Mouse (Mus musculus): Measurements from ENCODE around the gene Hdac9. TPM values are rescaled to one million over a fixed set of nuclear protein-coding genes. Genes with fewer than 3 reads are reported as not detected.
"Not testable (repeated sequence)": the region's sequence is repeated elsewhere in the genome, so short reads cannot be mapped to it uniquely, and the experiment has no call there.

Gene Hdac9
- polyA plus RNA-seq, 1 experiment, result 11.0 TPM

DNA sequence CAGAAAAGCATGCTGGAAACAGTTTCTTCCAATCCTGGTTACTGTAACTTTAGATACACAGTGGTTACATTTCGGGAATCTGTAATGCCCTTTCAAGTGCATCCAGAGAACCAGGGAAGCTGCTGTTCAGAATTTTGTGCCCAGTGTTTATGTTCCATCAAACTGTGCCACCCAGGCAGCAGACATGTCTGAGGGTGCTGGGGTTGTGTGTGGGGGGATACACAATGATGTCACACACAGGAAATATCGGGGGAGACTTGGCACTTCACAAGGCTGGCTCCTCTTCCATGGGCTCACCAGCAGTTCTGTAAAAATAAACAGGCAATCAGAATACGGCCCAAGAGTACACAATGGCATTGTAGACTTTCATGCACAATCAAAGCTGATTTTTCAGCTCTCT lies 864.9 kb downstream of the Hdac9 start:
- DNase-seq (ENCODE audit: low read depth), result no peak

DNA sequence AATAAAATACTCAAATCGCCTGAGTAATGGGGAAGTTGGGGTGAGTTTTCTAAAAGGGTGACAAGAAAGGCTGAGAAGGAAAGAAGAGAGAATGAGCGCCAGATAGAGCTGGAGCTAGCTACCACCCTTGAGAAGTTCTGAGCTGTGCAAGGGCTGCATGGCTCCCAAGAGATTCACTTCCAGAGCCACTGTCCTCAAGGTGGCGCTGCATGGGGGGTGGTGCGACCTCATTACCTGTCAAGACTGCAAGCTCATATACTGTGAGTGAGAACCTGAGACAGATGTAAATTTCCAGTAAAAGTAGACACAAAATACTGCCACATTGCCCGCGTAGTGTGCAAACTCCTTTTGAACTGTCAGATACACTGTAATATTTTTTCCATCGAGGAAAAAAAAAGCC lies 865.8 kb downstream of the Hdac9 start:
- peak; percentile 5 for DNase-seq (ENCODE audit: low read depth)
- TF ChIP-seq CTCF (IDR thresholded peaks at IDR 0.05; ENCODE audit: borderline replicate concordance, extremely low read depth, insufficient read depth, insufficient read length) (0 out of 2 replicates have a peak, but pooled peaks have one; percentile 3), POLR2A (IDR thresholded peaks at IDR 0.05; ENCODE audit: borderline replicate concordance, extremely low read depth, insufficient read depth, insufficient read length, poor library complexity, severe bottlenecking) (no peak)

More for the DNA sequence above, 864.9 kb downstream of the Hdac9 start:
- TF ChIP-seq CTCF (IDR thresholded peaks at IDR 0.05; ENCODE audit: borderline replicate concordance, extremely low read depth, insufficient read depth, insufficient read length) (no peak), POLR2A (IDR thresholded peaks at IDR 0.05; ENCODE audit: borderline replicate concordance, extremely low read depth, insufficient read depth, insufficient read length, poor library complexity, severe bottlenecking) (no peak)

DNA sequence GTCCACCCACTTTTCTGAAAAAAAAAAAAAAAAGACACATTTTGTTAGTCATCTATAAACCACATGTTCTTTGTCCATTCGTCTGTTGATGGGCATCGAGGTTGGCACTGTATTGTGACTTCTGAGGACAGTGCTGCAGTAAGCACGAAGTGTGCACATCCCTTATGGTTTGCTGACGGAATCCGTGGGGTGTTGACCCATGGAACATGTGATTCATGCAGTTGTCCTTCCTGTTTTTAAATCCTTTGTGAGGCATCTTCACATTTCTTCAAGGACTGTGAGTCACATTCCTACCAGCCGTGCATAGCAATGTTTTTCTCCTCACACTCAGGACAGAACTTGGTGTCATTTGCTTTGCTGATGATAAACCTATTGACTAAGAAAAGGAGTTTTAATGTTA lies 875.9 kb downstream of the Hdac9 start:
- TF ChIP-seq POLR2A (IDR thresholded peaks at IDR 0.05; ENCODE audit: borderline replicate concordance, extremely low read depth, insufficient read depth, insufficient read length, poor library complexity, severe bottlenecking) (no peak), CTCF (IDR thresholded peaks at IDR 0.05; ENCODE audit: borderline replicate concordance, extremely low read depth, insufficient read depth, insufficient read length) (no peak)
- no peak for DNase-seq (ENCODE audit: low read depth)

DNA sequence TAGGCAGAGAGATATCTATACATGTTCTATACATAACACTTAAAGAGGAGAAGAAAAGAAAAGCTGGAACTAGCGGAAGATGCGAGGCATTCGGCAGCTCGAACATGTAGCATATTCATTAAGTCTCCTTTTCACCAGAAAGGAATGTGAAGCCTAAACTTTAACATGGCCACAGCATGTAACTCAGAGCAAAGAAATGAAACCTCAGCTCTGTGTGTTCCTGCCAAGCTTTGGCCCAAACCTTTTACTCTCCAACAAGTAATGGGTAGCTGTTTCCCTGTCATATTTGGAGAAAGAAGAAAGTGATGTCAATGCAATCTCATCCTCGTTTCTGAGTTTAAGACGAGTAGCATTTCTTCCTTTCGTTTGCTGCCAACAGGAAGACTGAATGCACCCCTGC lies 876.8 kb downstream of the Hdac9 start:
- TF ChIP-seq POLR2A (IDR thresholded peaks at IDR 0.05; ENCODE audit: borderline replicate concordance, extremely low read depth, insufficient read depth, insufficient read length, poor library complexity, severe bottlenecking) (no peak), CTCF (IDR thresholded peaks at IDR 0.05; ENCODE audit: borderline replicate concordance, extremely low read depth, insufficient read depth, insufficient read length) (no peak)
- DNase-seq (ENCODE audit: low read depth), result peak; percentile 4

DNA sequence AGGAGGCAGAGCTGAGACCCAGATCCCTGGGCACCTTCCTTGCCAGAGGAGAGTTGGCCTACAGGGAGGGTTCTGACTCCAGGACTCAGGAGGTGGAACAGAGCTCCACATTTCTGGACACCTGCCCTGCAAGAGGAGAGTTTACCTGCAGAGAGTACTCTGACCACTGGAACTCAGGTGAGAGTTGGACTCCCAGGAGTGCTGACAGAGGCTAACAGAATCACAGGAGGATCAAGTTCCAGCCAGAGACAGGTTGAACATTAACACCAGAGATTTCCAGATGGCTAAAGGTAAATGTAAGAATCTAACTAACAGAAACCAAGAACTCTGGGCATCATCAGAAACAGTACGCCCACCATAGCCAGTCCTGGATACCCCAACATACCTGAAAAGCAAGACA lies 907.1 kb downstream of the Hdac9 start:
- DNase-seq (ENCODE audit: low read depth), result not testable (repeated sequence)

Other genes with a start within 250 kb of the Hdac9 start
- not detected in 2 replicates for gene Prps1l1, start 67.7 kb upstream of the Hdac9 start, polyA plus RNA-seq (2012; rRNA removed)
- 10.8 and 13.3 TPM in 2 replicates for gene Snx13, start 130.1 kb upstream of the Hdac9 start, polyA plus RNA-seq (2012; rRNA removed)

Measured in brain, embryonic 14.5 days (tissue).